Mouse (Mus musculus): ENCODE measurements around the gene Gm10722.
"Not testable (repeated sequence)": the region's sequence is repeated elsewhere in the genome, so short reads cannot be mapped to it uniquely, and the experiment has no call there.

DNA sequence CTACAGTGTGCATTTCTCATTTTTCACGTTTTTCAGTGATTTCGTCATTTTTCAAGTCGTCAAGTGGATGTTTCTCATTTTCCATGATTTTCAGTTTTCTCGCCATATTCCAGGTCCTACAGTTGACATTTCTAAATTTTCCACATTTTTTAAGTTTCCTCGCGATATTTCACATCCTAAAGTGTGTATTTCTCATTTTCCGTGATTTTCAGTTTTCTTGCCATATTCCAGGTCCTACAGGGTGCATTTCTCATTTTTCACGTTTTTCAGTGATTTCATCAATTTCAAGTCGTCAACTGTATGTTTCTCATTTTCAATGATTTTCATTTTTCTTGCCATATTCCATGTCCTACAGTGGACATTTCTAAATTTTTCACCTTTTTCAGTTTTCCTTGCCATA, 14.6 kb downstream of the Gm10722 start, which contains the start of gene Gm10720:
- TF ChIP-seq CTCF, POLR2A (IDR thresholded peaks at IDR 0.05; ENCODE audit: extremely low read depth, insufficient read depth, low read length): not testable (repeated sequence)

Data from cortical plate, adult 2 months (tissue).